Mouse (Mus musculus): ENCODE measurements around the gene Olfr479.

GRCm38 (mm10) chr7:108067246-108067645 is 16.8 kb downstream of the Olfr479 start, which contains the start of gene Olfr480:
- no peak for TF ChIP-seq EP300 (IDR thresholded peaks at IDR 0.05; ENCODE audit: low read depth)
- no peak for TF ChIP-seq CTCF (IDR thresholded peaks at IDR 0.05; ENCODE audit: low read depth)

Data from liver, postnatal 0 days (tissue).